Mouse (Mus musculus): ENCODE results near the gene Ash1l.
A peak's percentile ranks its signal among the peaks of the same experiment; 100 is the strongest.

- no peak for TF ChIP-seq CTCF (IDR thresholded peaks at IDR 0.05; ENCODE audit: control insufficient read depth, insufficient read depth, insufficient read length)
- peak; percentile 56 for TF ChIP-seq MAX (IDR thresholded peaks at IDR 0.05)
- TF ChIP-seq USF1 (IDR thresholded peaks at IDR 0.05; ENCODE audit: low read depth) = no peak
- TF ChIP-seq MYOD1 (IDR thresholded peaks at IDR 0.05; ENCODE audit: control insufficient read depth, insufficient read length, low read depth) = no peak
- TF ChIP-seq MYOG (IDR thresholded peaks at IDR 0.05; ENCODE audit: control insufficient read depth, extremely low read depth, insufficient read length) = no peak
- TF ChIP-seq CEBPB (IDR thresholded peaks at IDR 0.05; ENCODE audit: low read depth) = no peak
Observed at GRCm38 (mm10) chr3:88949786-88950575, 441 bp upstream of the Ash1l start.

All from C2C12 (cell line).